Mouse (Mus musculus): Measurements from ENCODE around the gene Tial1.

Tial1 gene

DNA sequence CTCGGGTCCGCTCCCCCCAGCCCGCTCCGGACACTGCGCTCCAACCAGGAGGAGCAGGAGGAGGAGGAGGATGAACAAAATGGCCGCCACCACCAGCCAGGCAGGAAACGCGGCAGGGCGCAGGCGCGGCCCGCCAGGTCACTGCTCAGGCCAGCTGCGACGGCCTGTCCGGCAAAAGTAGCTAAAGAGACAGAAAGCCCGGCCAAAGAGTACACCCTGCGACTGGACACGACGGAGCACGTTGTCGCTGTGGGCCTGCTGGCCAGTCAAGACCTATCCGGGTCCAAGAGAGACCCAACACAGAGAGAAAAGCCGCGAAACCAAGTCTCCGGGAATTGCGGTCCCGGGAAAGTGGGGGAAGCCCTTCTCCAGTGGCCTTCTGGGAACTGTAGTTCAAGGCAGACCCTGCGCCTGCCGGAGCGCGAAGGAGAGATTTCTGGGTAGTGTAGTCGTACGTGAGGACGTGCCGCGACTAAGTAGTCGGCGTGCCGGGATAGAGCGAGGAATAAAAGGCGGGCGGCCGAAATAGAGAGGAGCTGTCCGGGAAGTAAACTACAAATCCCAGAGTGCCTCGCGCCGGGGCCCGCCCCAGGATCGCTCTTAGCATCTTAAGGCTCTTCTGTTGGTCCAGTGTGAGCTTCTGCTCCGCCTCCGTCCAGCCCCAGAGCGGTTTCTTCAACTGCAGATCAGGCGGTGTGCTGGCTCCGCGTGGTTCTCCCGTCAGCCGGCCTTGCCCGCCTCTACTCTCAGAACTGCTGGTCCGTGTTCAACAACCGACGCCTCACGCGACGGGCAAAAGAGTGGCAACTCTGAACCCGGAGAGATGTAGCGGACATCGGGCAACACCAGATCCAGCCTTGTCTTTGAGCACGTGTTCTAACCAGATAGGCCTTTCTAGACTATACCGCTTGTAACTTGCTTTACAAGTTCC is at the start of gene Tial1:
Gene Tial1, minus strand, starts transcription at position 433 of the 931 bp plus-strand sequence.
- peak; percentile 92 to 93 for DNase-seq (ENCODE audit: low read depth in 2 of 2, low spot score in 2 of 2)

DNA sequence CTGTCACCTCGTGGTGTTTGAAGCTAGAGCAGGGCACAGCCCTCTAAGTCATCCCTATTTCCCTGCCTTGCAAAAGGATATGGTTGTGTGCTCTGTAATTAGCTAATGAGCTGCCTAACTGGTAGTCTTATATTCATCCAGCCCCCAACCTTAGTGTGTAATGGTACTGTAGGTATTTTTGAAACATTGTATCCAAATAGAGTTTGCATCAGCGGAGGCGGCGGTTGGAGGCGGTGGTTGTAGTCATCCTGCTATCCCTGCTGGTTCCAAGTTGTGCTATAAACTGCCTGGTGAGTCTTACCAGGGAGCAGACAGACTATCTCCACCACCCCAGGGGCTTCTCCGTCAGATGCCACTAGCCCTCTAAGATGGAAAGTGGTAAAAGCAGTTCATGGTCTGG is 42.6 kb upstream of the Tial1 start:
- no peak for DNase-seq (ENCODE audit: low read depth in 2 of 2, low spot score in 2 of 2)

DNA sequence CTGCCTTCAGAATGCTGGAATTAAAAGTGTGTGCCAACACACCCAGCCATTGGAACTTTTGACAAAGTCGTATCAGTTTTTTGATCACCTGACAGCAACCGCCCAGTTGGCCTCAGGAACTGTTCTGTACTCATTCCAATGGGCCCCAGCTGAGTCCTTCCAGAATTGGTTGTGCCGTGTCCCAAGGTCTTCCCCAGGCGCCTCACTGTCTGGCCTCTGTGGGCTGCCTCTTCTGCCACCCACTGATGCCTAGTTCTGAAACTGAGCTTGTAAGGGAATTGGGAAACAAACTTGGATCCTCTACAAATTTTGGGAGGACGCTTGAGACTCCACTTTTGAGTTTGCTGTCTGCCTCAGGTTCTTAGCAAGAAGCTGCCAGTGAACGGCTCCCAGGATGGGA is 38.3 kb upstream of the Tial1 start:
- no peak for DNase-seq (ENCODE audit: low read depth in 2 of 2, low spot score in 2 of 2)

DNA sequence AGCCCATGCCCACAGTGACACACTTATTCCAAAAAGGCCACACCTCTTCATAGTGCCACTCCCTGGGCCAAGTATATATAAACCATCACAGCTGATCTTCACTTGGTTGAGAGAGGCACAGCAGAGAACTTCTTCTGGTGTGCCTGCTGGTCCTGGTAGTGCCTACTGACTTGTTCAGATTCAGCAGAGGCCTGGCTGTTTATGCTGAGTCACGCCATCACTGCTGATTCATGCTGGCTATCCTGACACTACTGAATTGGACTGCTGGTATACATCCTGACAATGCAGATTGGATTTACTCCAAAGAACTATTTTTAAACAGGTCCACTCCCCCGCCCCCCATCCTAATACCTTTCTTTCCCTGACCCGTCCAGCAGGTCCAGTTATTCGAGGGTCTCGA is 33.0 kb upstream of the Tial1 start:
- DNase-seq (ENCODE audit: low read depth in 2 of 2, low spot score in 2 of 2), result no peak

DNA sequence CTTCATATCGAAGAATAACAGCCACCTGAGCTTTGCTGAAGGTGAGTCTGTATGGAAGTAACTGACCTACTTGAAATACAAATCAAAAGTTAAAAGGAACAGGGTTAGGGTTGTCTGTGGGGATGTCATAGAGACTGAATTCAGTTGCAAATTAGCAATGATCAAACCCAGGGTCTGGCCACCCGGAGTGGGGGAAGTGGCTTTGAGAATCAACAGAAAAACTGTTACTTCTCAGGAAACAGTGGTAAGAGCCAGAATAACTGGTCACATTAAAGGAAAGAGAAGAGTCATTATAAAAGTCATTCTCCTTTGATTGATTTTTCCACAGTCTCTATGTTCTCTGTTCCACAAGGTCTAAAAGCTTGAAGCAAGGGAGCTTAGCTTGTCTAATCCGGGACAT is 27.5 kb upstream of the Tial1 start:
- no peak for DNase-seq (ENCODE audit: low read depth in 2 of 2, low spot score in 2 of 2)

DNA sequence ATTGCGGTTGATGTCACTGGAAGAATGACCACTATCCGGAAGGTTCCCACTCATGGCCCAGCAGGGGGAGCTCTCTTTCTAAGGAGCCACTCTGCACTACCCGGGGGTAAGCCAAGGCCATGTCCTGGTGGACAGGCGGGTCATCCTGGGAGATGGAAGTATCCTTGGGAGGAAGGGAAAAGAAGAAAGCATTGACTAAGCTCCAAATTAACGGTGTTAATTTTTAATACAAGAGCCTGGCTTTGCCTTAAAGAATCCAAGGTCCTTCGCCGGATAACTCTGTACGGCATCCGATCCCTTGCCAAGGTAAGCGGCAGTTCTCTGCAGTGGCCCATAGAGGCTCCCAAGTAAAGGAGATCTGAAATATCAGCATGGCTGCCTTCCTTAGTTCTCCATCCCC is 12.8 kb upstream of the Tial1 start:
- no peak for DNase-seq (ENCODE audit: low read depth in 2 of 2, low spot score in 2 of 2)

DNA sequence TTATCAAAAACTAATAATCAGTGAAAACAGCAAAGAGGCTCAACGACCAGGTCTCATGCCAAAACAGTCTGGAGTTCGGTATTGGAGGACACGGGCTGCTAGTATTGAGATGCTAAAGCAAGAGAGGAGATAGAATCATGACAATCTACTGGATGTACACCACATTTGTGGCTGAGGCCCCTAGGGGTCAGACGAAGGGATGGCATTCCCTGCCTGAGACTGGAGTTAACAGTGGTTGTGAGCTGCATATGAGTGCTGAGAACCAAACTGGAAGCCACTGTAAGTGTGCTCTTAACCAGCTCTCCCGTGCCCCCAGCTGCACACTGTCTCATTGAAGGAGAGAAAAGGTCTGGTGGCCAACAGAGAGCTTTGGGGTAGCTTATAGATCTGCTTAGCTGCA is 889 bp upstream of the Tial1 start:
- peak; percentile 10 to 17 for DNase-seq (ENCODE audit: low read depth in 2 of 2, low spot score in 2 of 2)

DNA sequence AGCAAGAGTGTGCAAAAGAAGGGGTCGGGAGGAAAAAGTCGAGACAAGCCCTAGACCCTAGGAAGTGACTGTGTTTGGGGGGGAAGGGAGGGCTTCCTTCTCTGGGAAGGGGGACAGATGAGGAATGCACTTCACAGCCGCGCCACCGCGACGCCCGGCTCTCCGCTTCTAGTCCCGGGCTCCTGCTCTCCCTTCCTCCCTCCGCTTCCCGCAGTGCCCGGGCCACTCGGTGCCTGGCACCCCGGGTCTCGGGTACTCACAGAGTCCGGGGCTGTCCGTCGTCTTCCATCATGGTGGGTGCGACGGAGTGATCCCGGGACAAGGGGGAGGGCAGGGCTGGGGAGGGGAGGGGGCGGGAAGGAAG is 670 bp downstream of the Tial1 start:
- peak; percentile 31 to 40 for DNase-seq (ENCODE audit: low read depth in 2 of 2, low spot score in 2 of 2)

DNA sequence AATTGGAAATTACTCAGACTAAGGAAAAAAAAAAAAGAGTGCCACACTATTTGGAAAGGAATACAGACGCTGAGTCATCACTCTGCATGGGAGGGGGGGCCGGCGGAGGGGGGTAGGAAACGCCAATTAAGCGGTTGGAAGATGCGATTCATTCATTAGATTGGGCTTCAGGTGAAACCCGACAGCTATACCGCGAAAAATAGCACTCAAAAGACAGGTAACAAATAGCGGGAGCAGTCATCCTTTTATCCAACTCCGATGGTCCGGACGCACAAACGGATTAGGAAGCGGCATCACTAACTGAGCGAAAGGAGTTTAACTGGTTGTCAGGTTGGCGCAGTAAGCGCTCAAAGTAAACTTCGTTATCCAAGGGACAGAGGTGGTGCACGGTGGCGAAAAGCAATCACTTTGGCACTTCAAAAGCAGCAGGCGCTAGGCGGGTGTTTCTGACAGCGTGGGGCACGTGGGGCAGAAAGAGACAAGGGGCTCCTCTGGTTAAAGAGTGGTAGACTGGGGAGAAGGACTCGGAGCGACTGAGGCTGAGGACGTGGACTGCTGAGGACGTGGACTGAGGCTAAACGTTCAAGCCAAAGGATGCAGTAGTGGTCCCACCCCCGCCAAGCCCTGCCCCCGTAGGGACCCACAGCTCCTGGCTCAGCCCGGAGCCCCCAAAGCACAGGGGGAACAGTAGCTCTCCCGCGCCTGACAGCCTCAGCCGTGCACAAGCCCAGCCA is 1.2 kb downstream of the Tial1 start:
- peak; percentile 40 to 61 for DNase-seq (ENCODE audit: low read depth in 2 of 2, low spot score in 2 of 2)

DNA sequence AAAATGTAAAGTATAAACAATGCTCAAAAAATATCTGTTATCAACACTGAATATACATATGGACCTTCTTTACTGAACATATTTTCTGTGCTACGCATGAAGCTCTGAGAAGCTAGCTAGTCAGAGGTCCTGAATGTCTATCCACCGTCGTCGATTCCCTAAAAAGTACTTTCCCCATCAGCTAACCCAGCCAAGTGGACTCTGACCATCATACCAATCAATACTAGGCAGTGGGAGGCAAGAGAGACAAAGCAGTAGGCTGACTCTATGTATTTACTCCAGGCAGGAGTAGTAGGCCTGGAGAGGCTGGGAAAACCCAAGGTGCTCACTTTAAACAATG is 1.8 kb downstream of the Tial1 start:
- DNase-seq (ENCODE audit: low read depth in 2 of 2, low spot score in 2 of 2), result no peak

DNA sequence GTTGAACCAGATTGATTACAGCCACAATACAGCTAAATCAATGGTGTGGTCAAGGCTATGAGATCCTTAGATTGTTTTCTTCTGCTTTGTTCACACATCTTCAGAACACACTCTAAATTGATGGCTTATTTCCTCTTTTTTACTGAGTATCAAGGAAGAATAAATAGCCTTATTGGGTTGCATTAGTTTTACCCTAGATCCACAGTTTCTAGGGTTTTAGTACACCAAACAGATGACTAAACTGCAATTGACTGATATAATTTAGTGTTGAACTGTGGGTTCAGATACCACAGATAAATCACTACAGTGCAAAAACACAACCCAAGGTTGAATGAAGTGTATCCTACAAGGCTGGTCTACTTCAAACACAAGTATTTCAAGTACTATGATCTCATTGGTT is 3.5 kb downstream of the Tial1 start:
- DNase-seq (ENCODE audit: low read depth in 2 of 2, low spot score in 2 of 2), result no peak

DNA sequence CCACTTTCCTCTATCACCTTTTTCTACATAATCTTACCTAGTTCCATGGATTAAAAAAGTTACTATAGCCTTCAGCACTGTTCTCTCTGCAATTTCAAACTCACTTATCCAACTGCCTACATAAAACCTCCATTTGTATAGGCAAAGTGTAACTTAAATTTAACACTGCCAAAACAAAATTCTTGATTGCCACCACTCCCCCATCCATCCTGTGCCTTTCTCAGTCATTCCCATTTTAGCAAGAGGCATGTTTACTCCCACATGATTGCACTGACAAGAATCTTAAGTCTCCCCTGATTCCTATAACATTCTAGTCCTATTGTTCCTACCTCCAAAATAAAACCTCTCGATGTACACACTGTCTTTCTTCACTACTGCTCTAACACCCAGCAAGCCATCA is 8.8 kb downstream of the Tial1 start:
- DNase-seq (ENCODE audit: low read depth in 2 of 2, low spot score in 2 of 2), result no peak

DNA sequence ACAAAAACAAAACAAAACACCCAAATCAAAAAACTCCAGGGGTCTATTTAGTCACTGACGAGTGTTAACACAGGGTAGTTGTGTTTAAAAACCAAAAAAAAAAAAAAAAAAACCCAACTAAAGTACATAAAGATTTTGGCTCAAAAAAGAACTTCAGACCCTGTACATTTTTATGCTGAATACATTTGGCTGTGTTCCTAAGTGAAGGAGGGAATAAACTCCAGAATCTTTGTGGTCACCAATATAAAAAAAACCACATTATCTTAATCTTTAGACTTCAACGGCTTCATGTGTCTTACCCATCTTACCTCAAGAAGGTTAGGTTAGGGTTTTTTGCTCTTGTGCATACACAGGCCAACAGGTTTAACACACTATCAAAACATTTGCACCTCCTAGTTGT is 20.9 kb downstream of the Tial1 start:
- no peak for DNase-seq (ENCODE audit: low read depth in 2 of 2, low spot score in 2 of 2)

DNA sequence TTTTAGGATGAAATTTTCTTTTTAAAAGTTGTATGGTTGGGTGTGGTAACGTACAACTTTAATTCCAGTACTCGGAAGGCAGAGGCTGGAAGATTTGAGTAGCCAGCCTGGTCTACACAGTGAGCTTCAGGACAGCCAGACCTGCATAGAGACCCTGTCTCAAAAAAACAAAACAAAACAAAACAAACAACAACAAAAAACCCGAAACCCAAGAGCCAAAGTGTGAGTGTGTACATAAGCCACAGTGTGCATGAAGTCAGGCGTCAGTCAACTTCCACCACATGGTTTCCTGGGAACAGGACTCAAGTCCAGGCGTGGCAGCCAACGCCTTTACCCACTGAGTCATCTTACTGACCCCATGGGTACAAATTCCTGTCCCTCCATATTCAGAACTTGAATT is 22.3 kb downstream of the Tial1 start:
- DNase-seq (ENCODE audit: low read depth in 2 of 2, low spot score in 2 of 2), result no peak

DNA sequence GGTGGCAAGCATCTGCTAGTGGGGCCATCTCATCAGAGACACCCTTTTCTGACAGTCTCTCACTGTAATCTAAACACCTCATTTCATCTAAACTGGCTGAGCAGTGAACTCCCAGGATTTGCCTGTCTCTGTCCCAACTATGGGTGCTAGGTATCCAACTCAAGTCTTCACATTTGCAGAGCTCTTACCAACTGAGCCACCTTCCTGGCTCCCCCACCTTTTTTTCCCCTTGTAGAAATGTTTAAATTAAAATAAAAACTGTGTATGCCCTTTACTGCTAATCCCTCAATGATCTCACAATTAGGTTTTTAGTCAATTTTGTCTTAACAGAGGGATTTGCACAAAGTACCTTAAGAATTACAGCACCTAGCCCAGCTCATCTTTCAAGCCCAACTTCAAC is 23.4 kb downstream of the Tial1 start:
- DNase-seq (ENCODE audit: low read depth in 2 of 2, low spot score in 2 of 2), result no peak

DNA sequence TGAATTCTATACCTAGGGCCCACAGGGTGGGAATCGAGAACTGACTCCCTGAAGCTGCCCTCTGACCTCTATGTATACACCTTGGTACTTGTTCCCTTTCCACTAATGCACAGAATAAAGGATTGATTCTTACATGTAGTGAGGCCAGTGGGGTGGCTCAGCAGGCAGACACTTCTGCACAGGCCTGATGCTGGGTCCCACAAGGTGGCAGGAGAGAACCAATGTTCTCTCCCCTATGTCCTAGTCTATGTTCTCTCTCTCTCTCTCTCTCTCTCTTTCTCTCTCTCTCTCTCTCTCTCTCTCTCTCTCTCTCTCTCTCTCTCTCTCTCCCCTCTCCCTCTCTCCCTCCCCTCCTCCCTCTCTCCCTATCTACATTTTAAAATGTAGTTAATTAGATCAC is 28.3 kb downstream of the Tial1 start:
- no peak for DNase-seq (ENCODE audit: low read depth in 2 of 2, low spot score in 2 of 2)

DNA sequence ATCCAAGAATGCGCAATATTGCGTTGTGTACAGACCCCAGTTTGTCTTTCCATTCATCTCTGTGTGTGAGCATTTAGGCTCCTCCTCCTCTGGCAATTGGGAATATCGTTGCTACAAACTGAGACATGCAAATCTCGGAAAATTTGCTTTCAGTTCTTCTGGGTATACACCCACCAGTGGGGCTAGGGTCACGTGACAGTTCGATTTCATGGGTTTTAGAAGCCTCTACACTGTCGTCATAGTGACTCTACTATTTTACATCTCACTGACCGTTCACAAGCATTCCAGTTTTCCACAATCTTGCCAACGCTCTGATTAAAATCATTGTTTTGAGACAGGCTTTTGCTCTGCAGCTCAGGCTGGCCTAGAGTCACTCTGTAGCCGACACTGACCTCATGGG is 28.9 kb downstream of the Tial1 start:
- DNase-seq (ENCODE audit: low read depth in 2 of 2, low spot score in 2 of 2), result no peak

DNA sequence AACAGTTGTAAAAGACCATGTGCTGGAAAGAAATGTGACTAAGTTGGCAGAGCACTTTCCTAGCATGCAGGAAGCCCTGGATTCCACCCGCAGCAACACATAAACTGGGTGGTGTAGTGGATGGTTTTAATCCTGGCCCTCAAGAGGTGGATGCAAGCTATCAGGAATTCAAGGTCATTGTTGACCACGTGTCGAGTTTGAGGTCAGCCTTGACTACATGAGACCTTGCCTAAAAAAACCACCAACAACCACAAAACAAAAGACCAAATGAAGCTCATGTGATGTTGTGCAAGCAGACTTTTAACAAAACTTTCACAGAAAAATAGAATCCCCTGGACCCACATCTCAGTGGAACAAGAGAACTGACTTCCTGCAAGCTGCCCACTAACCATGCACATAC is 39.0 kb downstream of the Tial1 start:
- DNase-seq (ENCODE audit: low read depth in 2 of 2, low spot score in 2 of 2), result no peak

DNA sequence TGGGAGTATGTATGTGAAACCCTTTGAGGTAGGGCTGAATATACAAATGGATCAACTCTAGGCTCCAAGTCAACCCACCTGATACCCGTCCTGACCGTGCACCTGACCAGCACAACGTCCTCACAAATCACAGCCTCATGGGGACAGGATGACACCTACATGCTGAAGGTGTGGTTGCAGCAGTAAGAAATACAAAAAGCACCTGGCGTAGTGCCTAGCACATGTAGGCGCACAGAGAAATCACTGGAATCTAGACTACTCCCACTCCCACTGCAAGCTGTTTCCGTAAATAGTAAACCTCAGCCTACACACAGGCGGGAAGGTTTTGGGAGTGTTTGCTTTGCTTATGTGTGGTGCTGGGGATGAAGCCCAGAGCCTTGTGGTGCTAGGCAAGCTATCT is 39.8 kb downstream of the Tial1 start:
- DNase-seq (ENCODE audit: low read depth in 2 of 2, low spot score in 2 of 2), result no peak

DNA sequence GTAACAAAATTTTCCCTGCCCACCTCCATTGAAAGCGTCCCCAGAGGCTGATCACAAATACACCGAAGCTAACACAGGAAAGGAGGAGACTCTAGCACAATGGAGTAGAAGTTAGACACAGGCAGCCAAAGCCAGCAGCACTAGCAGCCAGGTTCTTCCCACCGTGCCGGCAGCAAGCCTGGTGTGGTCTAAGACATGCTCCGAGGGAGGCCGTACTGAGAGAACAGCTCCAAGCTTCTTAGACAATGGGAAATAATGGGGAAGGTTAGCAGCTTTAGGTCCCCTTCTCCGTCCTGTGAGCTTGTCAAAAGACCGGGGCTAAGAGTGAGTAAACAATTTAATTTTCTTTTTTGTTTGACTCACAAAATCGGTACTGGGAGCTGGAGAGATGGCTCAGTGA is 41.8 kb downstream of the Tial1 start:
- no peak for DNase-seq (ENCODE audit: low read depth in 2 of 2, low spot score in 2 of 2)

DNA sequence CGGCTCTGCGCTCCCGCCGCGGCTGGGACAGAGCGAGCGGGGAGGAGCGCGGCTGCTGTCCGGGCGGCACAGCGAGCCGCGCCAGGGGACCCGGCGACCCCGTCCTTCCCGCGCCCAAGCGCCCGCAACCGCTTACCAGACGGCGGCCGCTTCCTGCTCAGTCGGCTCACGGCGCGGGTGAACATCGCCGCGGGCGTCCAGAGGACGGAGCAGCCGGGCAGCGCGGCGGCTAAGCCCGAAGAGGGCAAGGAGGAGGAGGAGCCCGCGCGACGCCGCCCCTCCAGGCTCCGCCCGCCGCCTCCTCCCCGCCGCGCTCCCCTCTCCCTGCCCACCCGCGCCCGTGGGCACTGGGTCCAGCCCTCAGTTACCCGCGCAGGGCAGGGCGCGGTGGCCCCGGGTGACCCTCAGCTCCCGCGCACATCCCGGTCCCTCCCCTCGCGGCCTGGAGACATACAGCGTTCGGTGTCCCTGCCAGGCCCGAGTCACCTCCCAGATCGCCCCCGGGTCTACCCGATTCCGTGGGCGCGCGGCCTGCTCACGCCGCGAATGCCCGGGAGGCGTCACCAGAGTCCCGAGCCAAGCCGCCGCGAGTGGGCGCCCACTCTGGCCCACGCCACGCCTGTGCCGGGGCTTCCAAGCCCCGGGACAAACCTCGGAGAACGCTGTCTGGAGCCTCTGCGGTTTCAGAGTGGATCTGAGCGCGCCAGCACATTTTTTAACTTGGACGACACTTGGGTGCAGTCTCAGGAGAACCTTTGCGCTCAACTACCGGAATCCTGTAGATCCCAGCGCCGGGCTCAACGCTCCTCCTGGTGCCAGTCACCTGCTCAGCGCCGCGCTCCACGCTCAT is 43.4 kb downstream of the Tial1 start, which contains the start of gene Rgs10:
Gene Rgs10, minus strand, starts transcription at position 829 of the 850 bp plus-strand sequence.
- DNase-seq (ENCODE audit: low read depth in 2 of 2, low spot score in 2 of 2), result peak; percentile 35 to 42
